Mouse (Mus musculus): ENCODE results near the gene Gm10188.
A peak's percentile ranks its signal among the peaks of the same experiment; 100 is the strongest.

The Gm10188 gene

DNA sequence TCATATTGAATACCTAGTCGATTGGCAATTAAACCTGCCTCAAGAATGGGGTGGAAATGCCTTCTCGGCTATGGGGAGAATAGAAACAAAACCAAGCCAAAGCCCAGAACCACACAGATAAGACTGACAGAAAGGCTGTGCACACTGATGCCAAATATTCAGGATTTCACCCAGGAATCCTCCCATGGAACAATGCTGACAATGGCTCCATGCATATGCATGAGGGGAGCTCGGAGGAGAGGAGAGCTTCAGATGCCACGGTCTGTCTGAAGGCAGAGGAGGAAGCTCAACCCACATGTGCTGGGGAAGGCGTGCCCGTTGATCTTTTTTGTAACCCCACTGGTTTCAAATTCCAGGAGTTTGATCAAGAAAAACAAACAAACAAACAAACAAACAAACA is 7.4 kb downstream of the Gm10188 start:
- DNase-seq, result no peak

- no peak for DNase-seq
Observed at GRCm38 (mm10) chr1:132221627-132222026, 7.9 kb downstream of the Gm10188 start.

DNA sequence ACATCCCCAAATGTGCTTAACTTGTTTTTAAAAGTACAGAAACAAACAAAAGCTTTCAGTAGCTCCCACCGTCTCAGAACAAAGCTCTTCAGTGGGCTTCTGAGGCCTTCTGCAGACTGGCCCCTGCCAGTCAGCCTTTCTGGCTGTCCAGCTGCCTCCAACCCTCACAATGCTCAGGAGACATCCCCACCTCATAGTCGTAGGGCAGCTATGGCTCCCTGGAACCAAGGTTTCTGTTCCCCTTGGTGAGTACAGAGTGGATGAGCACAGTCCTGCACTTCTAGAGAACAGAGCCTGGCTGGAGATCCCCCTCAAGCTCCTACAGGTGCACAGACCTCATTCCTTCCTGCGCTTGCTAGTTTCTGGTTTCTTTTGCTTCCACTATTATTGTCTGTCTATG is 13.3 kb downstream of the Gm10188 start:
- DNase-seq, result no peak

GRCm38 (mm10) chr1:132213076-132213475 is 16.5 kb downstream of the Gm10188 start:
- peak; percentile 57 for DNase-seq

- peak; percentile 70 for DNase-seq
Observed at GRCm38 (mm10) chr1:132212218-132212617, 17.3 kb downstream of the Gm10188 start.

DNA sequence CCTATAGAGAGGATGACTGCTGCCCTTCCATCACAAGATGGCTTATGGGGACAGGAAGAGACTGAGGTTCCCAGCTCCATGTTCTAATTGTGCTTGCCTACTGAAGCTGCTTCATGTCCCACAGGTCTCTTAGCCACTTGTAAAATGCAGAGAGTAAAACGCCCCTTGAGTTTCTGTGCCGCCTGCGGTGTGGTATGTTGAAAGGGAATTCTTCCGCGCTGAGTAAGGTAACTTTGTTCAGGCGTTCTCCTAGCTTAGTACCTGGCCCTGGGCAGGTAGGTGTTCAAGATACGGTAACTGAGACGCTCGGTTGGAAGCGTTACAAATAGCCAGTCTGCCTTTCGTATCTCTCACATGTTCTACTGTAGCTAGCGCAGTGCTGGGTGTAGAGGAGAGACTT is 17.9 kb downstream of the Gm10188 start:
- DNase-seq, result no peak

DNA sequence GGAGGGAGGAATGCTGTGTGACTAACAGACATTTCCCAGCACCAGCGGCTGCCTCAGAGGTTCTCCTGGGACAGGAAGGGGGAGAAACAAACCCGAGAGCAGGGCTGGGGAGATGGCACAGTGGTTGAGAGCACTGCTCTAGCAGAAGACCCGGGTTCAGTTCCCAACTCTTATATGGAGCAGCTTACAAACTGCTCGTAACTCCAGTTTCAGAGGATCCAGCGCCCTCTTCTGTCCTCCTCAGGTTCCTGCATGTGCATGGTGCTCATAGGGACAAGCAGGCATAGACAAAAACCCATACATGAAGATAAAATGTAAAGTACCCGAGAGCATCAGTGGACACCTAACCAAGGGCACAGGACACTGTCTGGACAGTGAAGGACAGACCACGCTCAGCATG is 18.6 kb downstream of the Gm10188 start:
- DNase-seq, result peak; percentile 57

- DNase-seq, result no peak
Observed at GRCm38 (mm10) chr1:132209400-132209799, 20.2 kb downstream of the Gm10188 start.

DNA sequence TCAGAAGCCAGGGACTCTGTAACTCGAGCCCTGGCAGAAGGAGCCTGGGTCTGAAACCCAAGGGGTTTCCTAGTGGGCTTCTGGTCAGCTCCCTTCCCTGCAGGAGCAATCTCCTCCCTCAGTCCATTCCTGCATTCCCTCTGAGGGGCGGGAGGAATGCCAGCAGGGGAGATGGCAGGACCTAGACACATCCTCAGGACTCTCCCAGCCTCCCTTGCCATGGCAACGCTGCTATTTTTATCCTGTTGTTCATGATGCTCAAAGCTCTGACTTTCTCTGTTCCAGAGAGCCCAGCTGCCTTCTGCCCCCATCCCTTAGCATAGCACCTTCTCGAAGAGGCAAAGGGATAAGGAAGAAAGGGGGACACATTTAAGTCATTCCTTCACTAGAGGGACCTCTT is 21.4 kb downstream of the Gm10188 start:
- no peak for DNase-seq

DNA sequence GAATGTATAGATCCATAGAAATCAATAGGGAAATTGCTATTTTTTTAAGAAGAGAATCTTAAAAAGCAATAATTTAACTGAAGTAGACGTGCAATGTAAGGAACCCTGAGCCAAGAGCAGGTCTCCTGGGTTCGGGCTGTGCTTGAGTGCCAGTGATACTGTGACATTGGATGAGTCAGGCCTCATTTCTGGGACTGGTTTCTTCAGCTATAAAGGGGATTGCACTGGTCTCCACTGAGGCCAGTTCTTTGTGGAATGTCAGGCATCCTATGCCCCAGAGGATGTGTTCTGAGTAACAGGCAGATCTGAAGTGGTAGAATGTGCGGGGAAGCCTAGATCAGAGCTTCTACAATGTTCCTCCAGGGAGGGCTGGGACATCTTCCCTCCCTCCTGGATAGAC is 22.7 kb downstream of the Gm10188 start:
- DNase-seq, result no peak

GRCm38 (mm10) chr1:132205958-132206357 is 23.6 kb downstream of the Gm10188 start:
- no peak for DNase-seq

DNA sequence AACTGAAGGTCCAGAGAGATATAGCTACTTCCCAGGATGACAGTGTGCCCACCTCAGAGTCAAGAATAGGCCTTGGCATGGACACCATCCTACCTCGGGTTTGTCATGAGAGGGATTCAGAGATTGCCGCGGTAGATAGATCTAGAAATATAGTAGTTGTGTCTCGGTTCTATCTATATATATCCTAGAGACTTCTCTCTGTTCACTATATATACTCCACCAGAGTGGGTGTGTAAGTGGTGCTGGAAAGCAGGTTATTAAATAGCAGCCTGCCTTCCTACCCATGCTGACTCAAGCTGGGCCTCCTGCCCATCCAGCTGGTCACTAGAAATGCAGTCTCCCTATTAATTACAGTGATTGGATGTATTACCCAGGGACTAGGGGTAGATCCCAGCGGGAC is 26.8 kb downstream of the Gm10188 start:
- no peak for DNase-seq

DNA sequence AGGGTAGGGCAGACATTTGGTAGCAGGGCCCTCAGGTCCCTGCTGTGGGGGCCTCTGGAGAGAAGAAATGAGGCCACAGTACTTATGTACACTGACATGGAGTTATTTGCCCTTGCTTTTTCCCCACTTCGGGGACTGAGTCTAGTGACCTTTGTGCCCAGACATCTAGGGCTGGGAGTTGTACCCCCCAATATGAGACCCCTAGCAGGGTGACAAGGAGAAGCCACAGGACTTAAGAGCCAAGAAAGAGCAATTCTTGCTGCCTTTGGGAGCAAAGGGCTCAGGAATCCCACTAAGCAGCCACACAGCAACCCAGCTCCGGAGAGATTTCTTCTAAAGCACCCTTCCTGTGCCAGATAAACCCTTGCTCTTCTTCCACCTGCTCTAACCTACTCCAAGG is 27.6 kb downstream of the Gm10188 start:
- no peak for DNase-seq

DNA sequence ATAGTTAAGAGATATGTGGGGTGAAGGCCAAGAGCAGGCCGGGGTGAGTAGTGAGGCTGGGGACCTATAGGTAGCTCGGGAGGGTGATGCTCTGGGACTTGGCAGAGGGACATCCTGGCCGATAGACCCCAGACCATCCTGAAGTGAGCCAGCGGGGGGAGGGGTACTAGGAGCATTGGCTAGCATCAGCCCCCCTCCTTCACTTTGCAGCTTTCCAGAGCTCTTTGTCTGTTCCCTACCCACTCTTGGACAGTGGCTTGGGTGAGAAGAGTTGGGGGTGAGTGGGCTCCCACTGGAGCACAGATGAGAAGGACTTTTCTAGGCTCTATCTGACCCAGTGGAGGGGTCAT is 28.1 kb downstream of the Gm10188 start:
- DNase-seq, result no peak

DNA sequence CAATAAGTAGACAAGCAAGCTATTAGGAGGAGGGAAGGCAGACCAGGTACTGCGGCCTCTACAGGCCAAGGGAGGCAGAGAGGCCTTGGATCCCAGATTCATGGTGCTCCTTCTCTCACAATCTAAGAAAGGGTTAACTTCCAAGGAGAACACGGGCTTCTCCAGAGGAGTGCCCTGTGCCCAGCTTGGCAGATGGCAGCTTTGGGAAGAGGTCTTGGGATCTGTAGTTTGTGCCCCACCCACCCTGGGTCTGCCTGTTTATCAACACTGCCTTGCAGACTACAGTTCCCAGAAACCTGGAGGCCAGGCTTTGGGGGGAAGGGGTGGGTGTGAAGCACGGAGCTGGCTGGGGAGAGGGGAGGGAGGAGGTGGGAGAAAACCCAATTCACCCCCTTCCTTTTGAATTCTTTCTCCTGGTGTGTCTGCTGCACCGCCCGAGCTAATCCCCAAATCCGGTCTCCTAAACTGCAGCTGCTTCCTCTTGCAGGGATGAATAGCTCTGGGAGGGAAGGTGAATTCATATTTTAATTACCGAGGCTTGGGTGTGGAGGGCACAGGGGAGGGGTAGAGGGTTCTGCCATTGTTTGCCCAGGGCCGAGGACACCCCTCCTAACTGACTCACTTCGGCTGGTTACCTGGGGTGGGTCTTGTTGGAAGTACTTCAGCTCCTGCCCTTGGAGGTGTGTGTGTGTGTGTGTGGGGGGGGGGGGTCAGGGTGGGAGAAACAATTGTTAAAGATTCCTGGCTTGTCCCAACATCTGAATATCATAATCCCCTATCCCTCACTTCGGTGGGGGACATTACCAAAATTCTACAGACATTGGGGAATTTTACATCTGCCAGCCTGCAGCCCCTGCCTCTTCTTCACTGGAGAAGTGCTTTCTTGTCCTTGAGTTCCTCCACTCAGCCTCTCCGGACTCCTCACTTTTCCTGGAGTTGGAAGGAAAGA is 28.7 kb downstream of the Gm10188 start:
- no peak for DNase-seq

GRCm38 (mm10) chr1:132199934-132200333 is 29.6 kb downstream of the Gm10188 start:
- DNase-seq, result no peak

DNA sequence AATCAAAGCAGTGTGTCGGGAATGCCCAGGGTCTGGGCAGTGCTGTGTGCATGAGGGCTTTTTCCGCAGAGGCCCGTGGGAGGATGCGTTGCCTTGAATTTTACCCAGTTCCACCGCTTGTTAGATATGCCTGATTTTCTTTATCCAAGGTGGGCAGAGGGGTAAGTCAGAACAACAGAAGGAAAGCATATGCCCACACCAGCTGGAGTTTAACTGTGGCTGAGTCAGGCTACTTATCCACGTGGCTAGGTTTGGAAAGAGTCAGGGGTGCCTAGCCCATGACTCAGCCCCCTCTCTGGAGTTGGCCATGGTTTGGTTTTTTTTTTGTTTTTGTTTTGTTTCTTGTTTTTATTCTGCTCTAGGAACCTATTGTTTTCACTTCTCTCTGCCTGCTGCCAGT is 30.3 kb downstream of the Gm10188 start:
- DNase-seq, result no peak

DNA sequence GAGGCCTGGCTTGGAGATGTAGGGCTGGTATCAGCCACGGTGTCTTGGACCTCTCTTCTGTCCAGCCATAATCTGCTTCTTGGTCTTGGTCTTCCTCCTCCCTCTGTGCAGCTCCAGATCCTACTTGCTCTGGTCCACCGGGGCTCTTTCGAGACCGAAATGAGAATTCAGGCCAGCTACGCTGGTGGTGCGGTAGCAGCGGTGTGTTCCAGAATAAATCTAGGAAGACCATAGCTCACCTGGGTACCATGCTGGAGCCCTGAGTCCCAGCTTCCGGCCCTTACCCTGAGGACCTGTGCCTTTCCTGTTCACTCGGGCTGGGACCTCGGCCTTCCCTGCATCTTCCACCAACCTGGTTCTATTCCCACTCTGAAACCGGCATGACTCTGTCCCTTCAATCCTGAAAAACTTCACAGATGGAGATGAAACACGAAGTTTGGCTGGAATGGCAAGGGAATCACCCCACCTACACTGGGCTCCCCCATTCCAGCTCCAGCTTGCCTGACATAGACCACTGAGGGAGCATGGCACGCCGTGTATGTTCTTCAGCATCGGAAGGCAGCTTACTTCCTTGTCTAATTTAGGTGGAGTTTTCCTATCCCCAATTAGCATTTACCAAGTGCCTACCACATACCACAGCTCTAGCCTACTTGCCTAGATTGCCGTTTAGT is 31.0 kb downstream of the Gm10188 start:
- no peak for DNase-seq

- no peak for DNase-seq
Observed at GRCm38 (mm10) chr1:132197666-132198065, 31.9 kb downstream of the Gm10188 start.

- no peak for DNase-seq
Observed at GRCm38 (mm10) chr1:132196337-132196736, 33.2 kb downstream of the Gm10188 start.

DNA sequence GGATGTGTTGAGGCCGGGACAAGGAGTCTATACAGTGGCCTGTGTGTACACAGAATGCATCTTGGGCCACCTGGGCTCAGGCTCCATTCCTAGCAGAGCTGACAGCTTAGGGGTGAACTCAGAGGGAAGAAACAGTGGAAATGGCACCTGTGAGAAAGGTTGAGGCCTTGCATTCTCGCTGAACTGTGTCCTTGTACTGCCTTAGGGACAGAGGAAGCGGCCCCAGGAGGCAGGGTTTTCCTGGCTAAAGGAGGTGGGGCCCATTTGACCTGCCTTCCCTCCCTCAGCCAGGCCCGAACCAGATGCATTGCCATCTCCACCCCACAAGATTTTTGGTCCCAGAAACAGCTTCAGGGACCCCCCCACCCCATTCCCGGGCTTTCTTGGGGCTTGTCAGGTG is 33.9 kb downstream of the Gm10188 start:
- DNase-seq, result no peak

DNA sequence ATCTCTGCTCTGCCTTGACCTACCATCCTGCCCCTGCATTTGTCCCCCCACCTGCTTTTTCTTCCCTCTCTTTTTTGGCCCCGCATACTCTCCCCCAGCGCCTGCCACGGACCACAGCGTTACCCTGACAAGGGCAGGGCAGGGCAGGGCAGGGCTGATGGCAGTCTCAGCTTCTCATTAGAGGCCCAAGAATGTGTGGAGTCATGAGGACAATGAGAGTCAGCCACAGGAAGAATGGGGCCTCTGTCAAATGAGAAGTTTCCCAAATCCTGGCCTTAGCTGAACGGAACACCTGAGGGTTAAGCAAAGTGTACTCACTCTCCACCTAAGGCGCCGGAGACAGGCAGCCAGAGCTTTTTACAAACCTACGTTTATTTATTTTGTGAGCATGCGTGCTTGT is 34.5 kb downstream of the Gm10188 start:
- no peak for DNase-seq

GRCm38 (mm10) chr1:132194624-132195023 is 34.9 kb downstream of the Gm10188 start:
- no peak for DNase-seq

GRCm38 (mm10) chr1:132193806-132194205 is 35.8 kb downstream of the Gm10188 start:
- DNase-seq, result no peak
